8 mouse cellular contexts compared by ENCODE assay signal in the genomic region with DNA sequence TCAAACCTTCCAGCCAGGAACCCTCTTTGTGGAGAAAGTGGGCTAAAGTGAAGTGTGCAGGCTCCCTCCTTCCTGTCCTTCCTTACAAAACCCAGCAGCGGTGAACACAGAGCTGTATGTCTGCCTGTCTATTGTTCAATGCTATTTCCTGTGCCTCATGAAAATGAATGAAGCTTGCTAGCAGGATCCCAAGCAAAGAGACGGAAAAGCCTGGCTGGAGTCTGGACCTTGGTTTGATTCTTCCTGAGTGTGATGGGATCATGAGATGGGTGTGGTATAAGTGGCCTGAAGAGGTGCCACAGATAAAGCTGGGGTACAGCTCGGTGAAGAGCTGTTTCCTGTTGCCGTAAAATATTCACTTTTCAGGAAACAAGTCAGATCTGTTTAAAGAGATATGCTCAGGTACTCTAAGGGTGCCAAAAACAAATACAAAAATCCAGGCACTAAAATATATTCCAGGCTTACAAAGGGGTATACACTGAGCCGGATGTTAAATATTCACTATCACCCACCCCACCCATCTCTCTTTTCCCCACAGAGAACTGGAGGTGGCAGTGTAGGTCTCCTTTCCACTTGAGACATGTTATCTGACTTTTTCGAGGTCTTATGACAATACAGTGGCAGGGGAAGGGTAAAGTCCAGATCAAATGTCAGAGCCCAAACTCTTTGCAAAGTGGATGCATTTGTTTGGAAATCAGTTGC.
DNase-seq lines count a peak whose midpoint lies in the region; ATAC-seq and TF ChIP-seq lines count a peak whose summit lies in the region.

No protein-coding gene starts in this region.

- H3K36me3 ChIP-seq in forebrain, postnatal 0 days (ENCODE audit: insufficient read depth), result no peaks in the 10 kb centered on the region
- H3K36me3 ChIP-seq in hindbrain, postnatal 0 days (ENCODE audit: insufficient read depth, low read length), result no peaks in the 10 kb centered on the region

- DNase-seq in brain, embryonic 14.5 days (ENCODE audit: low read depth), result peak; percentile 55
- no peak for DNase-seq in forebrain, postnatal 0 days
- no peak for DNase-seq in hindbrain, postnatal 0 days (ENCODE audit: low spot score)
- peak; percentile 20 for DNase-seq in lung, postnatal 14 days
- DNase-seq in cerebellum, postnatal 25 days, result no peak
- no peak for DNase-seq in MN1 (ENCODE audit: low spot score)

- H3K4me3 ChIP-seq in forebrain, postnatal 0 days (ENCODE audit: low read depth, low read length), result no peak overlapping the region
- no peak overlapping the region for H3K4me3 ChIP-seq in hindbrain, postnatal 0 days (ENCODE audit: low read length)

- H3K27ac ChIP-seq in forebrain, postnatal 0 days (ENCODE audit: low read depth, low read length), result 0 out of 2 replicates have a peak overlapping the region, but pooled peaks have one; percentile 29
- H3K27ac ChIP-seq in hindbrain, postnatal 0 days, result no peak overlapping the region

- H3K4me1 ChIP-seq in forebrain, postnatal 0 days (ENCODE audit: insufficient read depth), result no peaks in the 10 kb centered on the region
- H3K4me1 ChIP-seq in hindbrain, postnatal 0 days (ENCODE audit: insufficient read depth, low read length), result no peaks in the 10 kb centered on the region

- no peak for TF ChIP-seq POLR2A in brain, embryonic 14.5 days (IDR thresholded peaks at IDR 0.05; ENCODE audit: borderline replicate concordance, extremely low read depth, insufficient read depth, insufficient read length, poor library complexity, severe bottlenecking)

- no peak for TF ChIP-seq CTCF in brain, embryonic 14.5 days (IDR thresholded peaks at IDR 0.05; ENCODE audit: borderline replicate concordance, extremely low read depth, insufficient read depth, insufficient read length)
- peak; percentile 44 for TF ChIP-seq CTCF in forebrain, postnatal 0 days (IDR thresholded peaks at IDR 0.05; ENCODE audit: low read depth)
- TF ChIP-seq CTCF in hindbrain, postnatal 0 days (IDR thresholded peaks at IDR 0.05; ENCODE audit: low read depth), result 0 out of 2 replicates have a peak, but pooled peaks have one; percentile 29

- H3K9ac ChIP-seq in forebrain, postnatal 0 days, result peak overlapping the region; percentile 10; the same call in 1 of the 2 replicates
- H3K9ac ChIP-seq in hindbrain, postnatal 0 days (replicated peaks; ENCODE audit: low read length), result no peak overlapping the region

- ATAC-seq in forebrain, postnatal 0 days, result peak; percentile 62
- ATAC-seq in hindbrain, postnatal 0 days, result no peak
- no peak for ATAC-seq in CD4-positive, CD25-positive, alpha-beta regulatory T cell, adult 4 months
- ATAC-seq in cerebellum, adult (ENCODE audit: insufficient number of reproducible peaks, low FRiP score, low TSS enrichment), result no peak

- H3K9me3 ChIP-seq in forebrain, postnatal 0 days (ENCODE audit: low read length), result no peaks in the 10 kb centered on the region
- H3K9me3 ChIP-seq in hindbrain, postnatal 0 days (ENCODE audit: low read length), result no peaks in the 10 kb centered on the region

- H3K4me2 ChIP-seq in forebrain, postnatal 0 days (ENCODE audit: low read depth), result no peak overlapping the region
- no peak overlapping the region for H3K4me2 ChIP-seq in hindbrain, postnatal 0 days (ENCODE audit: low read depth, low read length)

- no peaks in the 10 kb centered on the region for H3K27me3 ChIP-seq in forebrain, postnatal 0 days (ENCODE audit: insufficient read depth, low read length)
- no peaks in the 10 kb centered on the region for H3K27me3 ChIP-seq in hindbrain, postnatal 0 days (ENCODE audit: insufficient read depth, low read length)

- WGBS in forebrain, postnatal 0 days, result 33% methylated on average over 6 of the region's 6 CpGs
- 41% methylated on average over 6 of the region's 6 CpGs for WGBS in hindbrain, postnatal 0 days

Comparison
In these comparisons a context has a peak if more than half of its experiments do, and no peak if none do; other contexts are left out.
1. DNase-seq: peak in brain, embryonic 14.5 days (single experiment) and lung, postnatal 14 days (single experiment); none in forebrain, postnatal 0 days (single experiment), hindbrain, postnatal 0 days (single experiment), cerebellum, postnatal 25 days (0 of 2) and MN1 (single experiment).